Mouse (Mus musculus) thymus, adult 2 months (tissue): ENCODE results near the gene Zfp319. TPM values are rescaled to one million over a fixed set of nuclear protein-coding genes. Genes with fewer than 3 reads are reported as not detected.
A peak's percentile ranks its signal among the peaks of the same experiment; 100 is the strongest.

Experiments used
- DNase-seq: peaks from one replicate; pipeline ENCODE4 v3.0.0; 2021
- H3K27ac ChIP-seq: fragments of 200-500 bp; 2 replicates; pipeline ENCODE4 v1.5.1; 2012; ENCODE audit warnings: low read length, control low read depth; ENCODE audit not compliant: control insufficient read depth, insufficient read depth
- H3K27me3 ChIP-seq: fragments of 200-500 bp; 2 replicates; pipeline ENCODE4 v1.6.1; 2012; ENCODE audit warnings: mild to moderate bottlenecking, low read length, moderate library complexity, mixed read lengths; ENCODE audit not compliant: control insufficient read depth, insufficient read depth
- H3K36me3 ChIP-seq: fragments of 200-500 bp; 2 replicates; pipeline ENCODE4 v1.6.1; 2012; ENCODE audit warnings: mild to moderate bottlenecking, low read length, moderate library complexity; ENCODE audit not compliant: control insufficient read depth, insufficient read depth
- H3K4me1 ChIP-seq: fragments of 200-500 bp; replicated peaks from 2 replicates; pipeline ENCODE4 v1.6.1; 2012; ENCODE audit warnings: low read length; ENCODE audit not compliant: control insufficient read depth, insufficient read depth
- H3K4me3 ChIP-seq: fragments of 200-500 bp; 2 replicates; pipeline ENCODE4 v1.5.1; 2012; ENCODE audit warnings: mild to moderate bottlenecking, low read length, control low read depth, moderate library complexity; ENCODE audit not compliant: control insufficient read depth, insufficient read depth
- CTCF ChIP-seq: fragments of 200-500 bp; IDR thresholded peaks from 2 replicates; pipeline ENCODE4 v1.5.1; 2012; ENCODE audit warnings: mild to moderate bottlenecking, control low read depth, low read length, moderate library complexity, borderline replicate concordance; ENCODE audit not compliant: control insufficient read depth, poor library complexity, insufficient read depth; ENCODE audit errors: extremely low read depth
- POLR2A ChIP-seq: fragments of 200-500 bp; IDR thresholded peaks from 2 replicates; pipeline ENCODE4 v1.6.1; 2012; ENCODE audit warnings: mild to moderate bottlenecking, low read length, control low read depth, moderate library complexity; ENCODE audit not compliant: control insufficient read depth, poor library complexity, insufficient read depth; ENCODE audit errors: extremely low read depth
- WGBS: fragments of 180-500 bp; shearing (Covaris S2); methylation state at CpG from one replicate; pipeline ENCODE4 v1.1.7; 2018; 5-methylcytosine and 5-hydroxymethylcytosine counted together
- polyA plus RNA-seq: library from polyadenylated mRNA; depleted of rRNA; stranded (reverse); fragments of >200 nt; gene quantifications from 2 replicates; pipeline ENCODE4 v1.2.3, GENCODE M21; 2012

Gene Zfp319
- polyA plus RNA-seq, 1 experiment = 30.7 TPM

DNA sequence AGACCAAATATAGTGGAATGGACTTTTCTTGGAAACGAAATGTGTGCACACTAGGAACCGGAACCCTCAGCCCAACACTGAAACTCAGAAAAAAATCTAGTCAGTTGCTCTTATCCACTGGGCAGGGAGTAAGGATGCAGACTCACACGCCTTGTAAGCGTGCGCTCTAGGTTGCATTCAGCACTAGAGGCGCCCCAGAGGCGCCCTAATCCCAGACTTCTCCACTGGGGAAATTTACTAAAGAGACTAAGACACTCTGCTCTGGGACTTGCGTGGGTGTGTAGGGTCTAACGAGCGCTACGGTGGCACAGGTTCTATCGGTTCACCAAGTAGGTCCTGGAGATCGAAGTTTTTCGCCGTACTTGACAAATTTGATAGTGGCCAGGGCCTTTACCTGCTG is 19.7 kb upstream of the Zfp319 start:
- H3K4me3 ChIP-seq = no peak overlapping the region
- WGBS = 17% methylated on average over 15 of the region's 15 CpGs
- H3K27me3 ChIP-seq = peaks cover 6% of the 10 kb centered on the region
- H3K4me1 ChIP-seq = peaks cover 27% of the 10 kb centered on the region
- no peak for DNase-seq
- TF ChIP-seq CTCF = no peak
- TF ChIP-seq POLR2A = no peak
- H3K36me3 ChIP-seq = no peaks in the 10 kb centered on the region
- no peak overlapping the region for H3K27ac ChIP-seq

GRCm38 (mm10) chr8:95348811-95349630 is 17.3 kb upstream of the Zfp319 start:
- 22% methylated on average over 19 of the region's 19 CpGs for WGBS
- Histone ChIP-seq H3K4me3 (no peak overlapping the region), H3K4me1 (peaks cover 27% of the 10 kb centered on the region), H3K36me3 (no peaks in the 10 kb centered on the region), H3K27me3 (peaks cover 6% of the 10 kb centered on the region), H3K27ac (peak overlapping the region; percentile 29; the same call in 1 of the 2 replicates)
- TF ChIP-seq CTCF = no peak
- no peak for TF ChIP-seq POLR2A
- DNase-seq = peak; percentile 27

- 84% methylated on average over 2 of the region's 2 CpGs for WGBS
- Histone ChIP-seq H3K27ac (no peak overlapping the region), H3K4me1 (peaks cover 26% of the 10 kb centered on the region), H3K36me3 (no peaks in the 10 kb centered on the region), H3K27me3 (peaks cover 6% of the 10 kb centered on the region), H3K4me3 (no peak overlapping the region)
- TF ChIP-seq POLR2A = no peak
- TF ChIP-seq CTCF = no peak
- no peak for DNase-seq
Measured at GRCm38 (mm10) chr8:95348356-95348755, 16.6 kb upstream of the Zfp319 start.

- TF ChIP-seq CTCF (peak; percentile 40; the same call in 1 of the 2 replicates), POLR2A (no peak)
- H3K4me3 ChIP-seq = no peak overlapping the region
- peaks cover 12% of the 10 kb centered on the region for H3K4me1 ChIP-seq
- peaks cover 5% of the 10 kb centered on the region for H3K27me3 ChIP-seq
- 62% methylated on average over 8 of the region's 8 CpGs for WGBS
- no peak overlapping the region for H3K27ac ChIP-seq
- no peaks in the 10 kb centered on the region for H3K36me3 ChIP-seq
- peak; percentile 68 for DNase-seq
Measured at GRCm38 (mm10) chr8:95346643-95347545, 15.1 kb upstream of the Zfp319 start.

- DNase-seq = no peak
- H3K36me3 ChIP-seq = no peaks in the 10 kb centered on the region
- no peaks in the 10 kb centered on the region for H3K27me3 ChIP-seq
- no peak overlapping the region for H3K4me3 ChIP-seq
- no peak overlapping the region for H3K27ac ChIP-seq
- peaks cover 10% of the 10 kb centered on the region for H3K4me1 ChIP-seq
- WGBS = 93% methylated on average over 6 of the region's 6 CpGs
- TF ChIP-seq CTCF (no peak), POLR2A (no peak)
Measured at GRCm38 (mm10) chr8:95344668-95345067, 12.9 kb upstream of the Zfp319 start.

GRCm38 (mm10) chr8:95341721-95342120 is 10.0 kb upstream of the Zfp319 start:
- no peaks in the 10 kb centered on the region for H3K36me3 ChIP-seq
- no peak overlapping the region for H3K4me3 ChIP-seq
- 96% methylated on average over 5 of the region's 5 CpGs for WGBS
- H3K27ac ChIP-seq = no peak overlapping the region
- DNase-seq = no peak
- no peak for TF ChIP-seq CTCF
- no peak for TF ChIP-seq POLR2A
- no peaks in the 10 kb centered on the region for H3K27me3 ChIP-seq
- H3K4me1 ChIP-seq = no peaks in the 10 kb centered on the region
